Mouse (Mus musculus): ENCODE measurements around the gene Ccr4. TPM values are rescaled to one million over a fixed set of nuclear protein-coding genes. Genes with fewer than 3 reads are reported as not detected.

Ccr4 gene
- polyA plus RNA-seq, 1 experiment = 0.09 TPM

DNA sequence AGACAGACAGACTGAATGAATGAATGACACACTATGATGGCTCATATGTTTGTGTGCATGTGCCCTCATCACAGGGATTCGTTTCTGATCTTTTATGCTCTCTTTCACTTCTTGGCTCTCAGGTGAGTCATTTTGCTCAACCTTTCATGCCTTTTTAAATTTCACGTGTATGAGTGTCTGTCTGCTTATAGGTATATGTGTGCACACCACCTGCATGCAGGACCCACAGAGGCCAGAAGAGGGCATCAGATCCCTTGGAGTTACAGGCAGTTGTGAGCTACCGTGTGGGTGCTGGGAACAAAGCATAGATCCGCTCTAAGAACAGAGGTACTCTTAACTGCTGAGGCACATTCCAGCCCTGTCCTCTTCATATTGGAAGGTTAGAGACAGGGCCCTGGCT lies 36.0 kb downstream of the Ccr4 start:
- DNase-seq (ENCODE audit: low read depth) = no peak

DNA sequence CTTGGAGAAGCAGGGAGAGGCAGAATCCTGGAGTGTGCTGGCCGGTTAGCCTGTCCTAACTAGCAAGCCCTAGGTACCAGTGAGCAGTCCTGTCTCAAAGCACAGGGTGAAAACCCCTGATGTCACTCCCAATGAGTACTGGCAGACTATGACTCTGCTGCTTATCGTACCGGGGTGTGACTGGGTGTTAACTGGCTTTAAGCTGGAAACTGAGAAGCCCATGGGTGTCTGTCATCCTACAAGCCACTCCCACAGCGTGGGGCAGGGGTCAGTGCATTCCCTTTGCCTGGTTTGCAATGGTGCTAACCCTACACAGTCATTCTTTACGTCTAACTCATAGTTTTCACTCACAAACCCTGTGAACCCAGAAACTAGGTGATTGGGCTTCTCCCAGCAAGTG lies 36.5 kb downstream of the Ccr4 start:
- no peak for DNase-seq (ENCODE audit: low read depth)

- no peak for DNase-seq (ENCODE audit: low read depth)
These were observed 37.8 kb downstream of the Ccr4 start for GRCm38 (mm10) chr9:114466871-114467270.

- no peak for DNase-seq (ENCODE audit: low read depth)
These were observed 39.3 kb downstream of the Ccr4 start for GRCm38 (mm10) chr9:114465442-114465841.

- no peak for DNase-seq (ENCODE audit: low read depth)
These were observed 42.1 kb downstream of the Ccr4 start for GRCm38 (mm10) chr9:114462569-114462968.

- no peak for DNase-seq (ENCODE audit: low read depth)
These were observed 46.3 kb downstream of the Ccr4 start for GRCm38 (mm10) chr9:114458436-114458835.

DNA sequence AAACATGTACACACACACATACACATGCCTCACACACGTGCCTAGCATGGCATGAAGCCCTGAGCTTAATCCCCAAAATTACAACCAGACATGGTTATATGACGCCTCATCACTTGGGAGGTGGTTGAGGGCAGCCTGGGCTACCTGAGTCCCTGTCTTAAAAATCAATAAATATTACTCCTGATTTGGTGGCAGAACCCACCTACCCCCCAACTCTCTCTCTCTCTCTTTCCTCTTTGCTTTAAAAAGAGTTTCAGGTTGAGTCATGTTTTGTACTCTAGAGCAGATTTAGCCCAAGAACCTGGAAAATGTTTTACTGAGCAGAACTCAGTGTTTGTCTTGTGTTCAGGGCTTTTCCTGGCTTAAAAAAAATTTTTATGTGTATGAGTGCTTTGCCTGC lies 49.3 kb downstream of the Ccr4 start:
- no peak for DNase-seq (ENCODE audit: low read depth)

DNA sequence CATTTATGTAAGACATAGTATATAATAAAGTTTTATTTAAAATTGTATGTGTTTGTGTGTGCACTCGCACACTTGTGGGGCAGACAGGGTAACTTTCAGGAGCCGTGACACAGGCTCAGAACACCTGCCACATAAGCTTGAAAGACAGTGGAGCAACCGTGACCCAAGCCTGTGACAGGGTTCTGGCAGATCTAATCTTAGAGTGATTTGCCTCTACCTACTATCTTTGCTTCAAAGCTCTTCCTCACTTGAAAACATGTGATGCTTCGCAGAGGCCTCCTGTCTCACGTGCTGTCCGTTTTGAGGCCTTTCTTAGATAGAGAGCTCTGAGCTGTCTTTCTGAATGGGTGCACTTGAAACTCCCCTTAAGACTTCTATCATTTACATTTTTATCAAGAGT lies 52.3 kb downstream of the Ccr4 start:
- DNase-seq (ENCODE audit: low read depth) = no peak

DNA sequence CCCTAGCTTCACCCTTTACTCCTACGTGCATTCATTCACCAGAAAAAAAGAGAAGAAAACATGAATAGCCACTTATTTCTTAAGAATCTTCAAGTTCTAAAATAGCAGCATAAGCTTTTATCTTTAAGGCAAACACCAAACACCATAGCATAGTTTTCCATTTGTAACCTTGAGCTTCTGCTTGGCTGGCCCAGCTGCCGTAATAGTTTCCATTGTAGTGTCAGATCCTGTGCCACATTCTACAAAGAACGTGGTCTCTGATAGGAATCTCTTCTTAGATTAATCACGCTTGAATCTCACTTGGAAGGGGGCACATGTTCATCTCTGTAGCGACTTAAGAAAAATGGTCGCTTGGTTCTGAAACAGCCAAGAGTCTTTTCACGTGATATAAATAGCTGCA lies 53.1 kb downstream of the Ccr4 start:
- no peak for DNase-seq (ENCODE audit: low read depth)

GRCm38 (mm10) chr9:114449120-114449754 lies 55.5 kb downstream of the Ccr4 start:
- DNase-seq (ENCODE audit: low read depth) = no peak

GRCm38 (mm10) chr9:114448700-114449099 lies 56.0 kb downstream of the Ccr4 start:
- DNase-seq (ENCODE audit: low read depth) = no peak

DNA sequence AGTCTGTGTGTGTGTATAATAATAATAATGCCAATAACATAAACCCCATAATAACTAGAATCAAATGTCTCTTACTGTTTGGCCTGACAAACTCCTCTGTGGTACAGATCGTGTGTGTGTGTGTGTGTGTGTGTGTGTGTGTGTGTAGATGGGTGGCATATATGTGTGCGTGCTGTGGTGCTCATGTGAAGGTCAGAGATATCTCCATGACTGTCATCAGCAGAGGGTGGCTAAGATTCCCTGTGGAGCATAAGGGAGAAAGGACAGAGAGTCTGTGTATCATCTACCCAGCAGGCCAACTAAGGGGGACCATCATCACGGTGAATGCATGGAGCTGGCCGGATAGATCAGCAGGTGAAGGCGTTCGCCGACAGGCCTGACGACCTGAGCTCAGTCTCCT lies 57.8 kb downstream of the Ccr4 start:
- DNase-seq (ENCODE audit: low read depth) = no peak

DNA sequence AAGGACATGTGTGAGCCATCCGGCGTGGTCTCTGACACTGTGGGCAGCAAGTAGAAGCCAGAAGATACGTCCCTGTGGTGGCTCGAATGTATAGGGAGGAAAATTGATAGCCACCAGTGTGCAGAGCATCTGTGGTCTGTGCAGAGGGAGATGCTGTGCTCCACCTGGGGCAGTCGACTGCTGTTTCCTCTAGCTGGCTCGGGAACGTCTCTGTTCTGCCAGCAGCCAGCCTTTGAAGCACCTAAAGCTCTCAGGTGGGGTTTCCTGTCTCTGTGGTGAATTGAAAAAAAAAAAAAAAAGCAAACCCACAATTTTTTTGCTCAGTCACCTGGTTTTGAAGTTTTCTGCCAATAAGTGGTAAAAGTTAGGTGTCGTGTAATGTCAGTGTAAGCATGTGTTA lies 61.4 kb downstream of the Ccr4 start:
- no peak for DNase-seq (ENCODE audit: low read depth)

DNA sequence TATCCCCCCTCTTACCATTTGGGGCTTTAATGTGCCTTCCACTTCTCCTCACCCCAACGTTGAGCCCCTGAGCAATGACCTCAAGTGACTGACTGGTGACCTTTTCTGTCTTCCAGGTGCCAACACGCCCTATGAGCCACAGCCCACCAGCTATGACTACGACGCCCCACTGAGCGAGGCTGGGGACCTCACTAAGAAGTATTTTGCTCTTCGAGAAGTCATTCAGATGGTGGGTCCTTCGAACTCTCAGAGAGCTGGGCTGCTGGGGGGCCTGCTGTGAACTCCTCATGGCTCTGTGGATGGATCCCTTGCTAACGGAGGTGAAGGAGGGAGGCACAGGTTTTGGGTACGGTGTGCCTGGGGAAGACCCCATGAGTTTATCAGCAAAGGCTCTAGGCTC lies 61.8 kb downstream of the Ccr4 start:
- DNase-seq (ENCODE audit: low read depth) = no peak

GRCm38 (mm10) chr9:114442225-114442624 lies 62.5 kb downstream of the Ccr4 start:
- no peak for DNase-seq (ENCODE audit: low read depth)

DNA sequence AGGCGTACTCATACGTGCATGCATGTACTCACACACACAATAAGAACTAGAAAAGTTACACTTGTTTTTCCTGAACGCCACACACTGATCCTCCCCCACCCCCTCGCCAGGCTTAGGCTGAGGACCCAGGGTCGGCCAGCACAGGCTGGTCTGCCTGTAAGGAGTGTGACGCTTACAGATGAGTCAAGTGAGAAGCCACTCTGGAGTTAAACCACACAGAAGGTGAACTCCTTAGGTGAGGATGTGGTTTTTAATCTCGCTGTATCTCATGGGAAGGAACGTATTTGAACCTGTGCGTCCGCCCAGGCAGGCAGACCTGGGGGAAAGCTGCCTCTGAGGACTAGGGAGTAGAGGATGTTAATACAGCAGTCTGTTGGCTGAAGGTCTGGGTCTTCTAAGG lies 64.2 kb downstream of the Ccr4 start:
- no peak for DNase-seq (ENCODE audit: low read depth)

Other genes starting within 250 kb of the Ccr4 start
- not detected in 2 replicates for gene Bcl2a1c, start 174.8 kb downstream of the Ccr4 start, polyA plus RNA-seq (2012; rRNA removed)
- gene Crtap, start 114.2 kb downstream of the Ccr4 start, polyA plus RNA-seq (2012; rRNA removed) = 80.3 and 106 TPM in 2 replicates
- gene Glb1, start 103.8 kb downstream of the Ccr4 start, polyA plus RNA-seq (2012; rRNA removed) = 111 and 119 TPM in 2 replicates
- gene Tmppe, start 103.8 kb downstream of the Ccr4 start, polyA plus RNA-seq (2012; rRNA removed) = 8.1 and 8.9 TPM in 2 replicates
- not detected in 2 replicates for gene C130032M10Rik, start 10.8 kb upstream of the Ccr4 start, polyA plus RNA-seq (2012; rRNA removed)
- gene Trim71, start 59.5 kb upstream of the Ccr4 start, polyA plus RNA-seq (2012; rRNA removed) = not detected in 2 replicates
- gene Cnot10, start 135.3 kb upstream of the Ccr4 start, polyA plus RNA-seq (2012; rRNA removed) = 31.2 and 32.7 TPM in 2 replicates
- 14.7 and 18.8 TPM in 2 replicates for gene Dync1li1, start 183.9 kb upstream of the Ccr4 start, polyA plus RNA-seq (2012; rRNA removed)
- 58.3 and 67.6 TPM in 2 replicates for gene Cmtm6, start 226.2 kb upstream of the Ccr4 start, polyA plus RNA-seq (2012; rRNA removed)